Comparison of ENCODE assay signal across 15 mouse cellular contexts in the genomic region with DNA sequence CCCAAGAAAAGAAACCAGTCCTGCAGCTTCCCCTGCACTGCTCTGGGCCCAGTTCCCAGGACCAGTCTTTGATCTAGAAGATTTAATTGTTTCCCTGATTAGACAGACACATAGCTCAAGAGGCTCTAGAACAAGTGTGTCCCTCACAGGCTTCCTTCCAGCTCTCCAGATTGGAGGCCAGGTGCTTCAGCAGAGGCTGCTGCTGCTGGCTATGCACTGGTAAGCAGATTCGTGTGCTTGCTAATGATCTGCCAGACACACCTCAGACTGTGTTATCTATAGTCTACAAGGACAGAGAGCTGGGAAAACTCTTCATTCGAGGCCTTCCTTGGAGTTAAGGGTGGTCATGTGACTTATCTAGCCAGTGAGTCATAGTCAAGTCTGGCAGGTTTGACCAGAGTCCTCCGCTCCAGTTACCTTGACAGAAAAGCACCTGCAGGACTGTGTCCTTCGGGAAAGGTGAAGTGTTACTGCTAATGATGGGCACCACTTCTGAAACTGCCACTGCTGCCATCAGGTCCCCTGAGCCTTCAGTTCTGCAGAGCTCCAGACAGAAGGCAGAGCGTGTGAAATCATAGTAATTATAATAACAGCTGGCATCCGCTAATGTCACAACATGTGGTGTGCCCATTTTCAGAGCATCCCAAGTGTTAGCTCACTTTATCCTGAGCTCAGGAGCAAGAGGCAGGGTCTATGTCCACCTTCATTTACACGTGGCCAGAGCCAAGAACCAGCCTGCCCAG. TPM values are rescaled to one million over a fixed set of nuclear protein-coding genes. Genes with fewer than 3 reads are reported as not detected.
DNase-seq lines count a peak whose midpoint lies in the region; ATAC-seq lines count a peak whose summit lies in the region.
"Had no signal": no experiment of that assay in that cellular context is flagged by ENCODE, and none has a peak within 500 bp of the region (broad histone marks: within the 10 kb centered on the region; RNA-seq: fewer than 3 reads in every experiment).

No protein-coding gene starts in this region.

- H3K9ac ChIP-seq in embryonic facial prominence, embryonic 14.5 days (ENCODE audit: low read depth, low read length), result no peak overlapping the region
- no peak overlapping the region for H3K9ac ChIP-seq in intestine, embryonic 16.5 days (ENCODE audit: low read depth, low read length)
- H3K9ac ChIP-seq: heart, embryonic 15.5 days; neural tube, embryonic 12.5 days had no signal

- H3K27me3 ChIP-seq in embryonic facial prominence, embryonic 14.5 days (replicated peaks; ENCODE audit: control insufficient read depth, insufficient read depth, low read length), result no peaks in the 10 kb centered on the region
- no peaks in the 10 kb centered on the region for H3K27me3 ChIP-seq in intestine, embryonic 16.5 days (replicated peaks; ENCODE audit: control insufficient read depth, insufficient read depth, low read length)
- H3K27me3 ChIP-seq: neural tube, embryonic 12.5 days had no signal

- 66% methylated on average over 7 of the region's 7 CpGs for WGBS in embryonic facial prominence, embryonic 14.5 days
- 53% methylated on average over 7 of the region's 7 CpGs for WGBS in intestine, embryonic 16.5 days

- ATAC-seq in embryonic facial prominence, embryonic 14.5 days (ENCODE audit: low read depth), result peak; percentile 20; the same call in 1 of the 2 replicates
- peak; percentile 93 for ATAC-seq in intestine, embryonic 16.5 days

- H3K9me3 ChIP-seq in embryonic facial prominence, embryonic 14.5 days (ENCODE audit: control insufficient read depth, low read length), result no peaks in the 10 kb centered on the region
- no peaks in the 10 kb centered on the region for H3K9me3 ChIP-seq in intestine, embryonic 16.5 days (ENCODE audit: control insufficient read depth, low read length)
- H3K9me3 ChIP-seq: G1E; heart, embryonic 15.5 days; neural tube, embryonic 12.5 days had no signal

- H3K4me3 ChIP-seq in embryonic facial prominence, embryonic 14.5 days (ENCODE audit: low read depth, low read length), result no peak overlapping the region
- H3K4me3 ChIP-seq in intestine, embryonic 16.5 days (ENCODE audit: low read length), result no peak overlapping the region
- H3K4me3 ChIP-seq: erythroblast, embryonic 14.5 days; heart, embryonic 15.5 days; neural tube, embryonic 12.5 days had no signal

- no peak overlapping the region for H3K4me2 ChIP-seq in embryonic facial prominence, embryonic 14.5 days (ENCODE audit: low read depth, low read length)
- no peak overlapping the region for H3K4me2 ChIP-seq in intestine, embryonic 16.5 days (ENCODE audit: low read depth, low read length)
- H3K4me2 ChIP-seq: heart, embryonic 15.5 days; neural tube, embryonic 12.5 days had no signal

- 0 out of 2 replicates have a peak overlapping the region, but pooled peaks have one; percentile 3 for H3K27ac ChIP-seq in embryonic facial prominence, embryonic 14.5 days (replicated peaks; ENCODE audit: low read depth, low read length)
- H3K27ac ChIP-seq in intestine, embryonic 16.5 days (ENCODE audit: low read length), result peak overlapping the region; percentile 89
- H3K27ac ChIP-seq: heart, embryonic 15.5 days; neural tube, embryonic 12.5 days had no signal

- H3K36me3 ChIP-seq in embryonic facial prominence, embryonic 14.5 days (ENCODE audit: control insufficient read depth, insufficient read depth, low read length), result no peaks in the 10 kb centered on the region
- no peaks in the 10 kb centered on the region for H3K36me3 ChIP-seq in intestine, embryonic 16.5 days (ENCODE audit: control insufficient read depth, insufficient read depth, low read length)
- H3K36me3 ChIP-seq: heart, embryonic 15.5 days; neural tube, embryonic 12.5 days had no signal

- peak; percentile 58 for DNase-seq in layer of hippocampus, adult 9-11 months
- no peak for DNase-seq in layer of hippocampus, adult 9-10 months (ENCODE audit: low spot score)
- peak; percentile 36 for DNase-seq in embryonic facial prominence, embryonic 14.5 days (ENCODE audit: low spot score)
- DNase-seq in lung, postnatal 4 days, result peak; percentile 49 to 58
- no peak for DNase-seq in gastrocnemius, postnatal 10 days
- no peak for DNase-seq in thymus, adult 18-20 months
- DNase-seq: adrenal gland, postnatal 10 days; cerebellum, adult 8-10 months; right cerebral cortex, postnatal 14 days; thymus, postnatal 14 days had no signal

- peaks cover 17% of the 10 kb centered on the region; the same call in 1 of the 2 replicates for H3K4me1 ChIP-seq in embryonic facial prominence, embryonic 14.5 days (ENCODE audit: control insufficient read depth, insufficient read depth, low read length)
- H3K4me1 ChIP-seq in intestine, embryonic 16.5 days (ENCODE audit: control insufficient read depth, insufficient read depth, low read length), result peaks cover 52% of the 10 kb centered on the region

RNA-seq across cellular contexts. Expression of a gene that starts 48.7 kb away (rescaled TPM):
- polyA plus RNA-seq in embryonic facial prominence, embryonic 14.5 days (2014; fragmentation: Nextera tagmentation; extraction: Ambion mirVana), result 12.5 and 15.6 TPM in 2 replicates
- 22.9 and 24.1 TPM in 2 replicates for polyA plus RNA-seq in intestine, embryonic 16.5 days (2015; fragmentation: Nextera tagmentation; extraction: Ambion mirVana)
- 10 to 100 TPM; 14.2 to 21.4 TPM for total RNA-seq in gastrocnemius, postnatal 10 days (2021)

Comparison
In these comparisons a context has a peak if more than half of its experiments do, and no peak if none do; other contexts are left out.
1. DNase-seq: peak in layer of hippocampus, adult 9-11 months (single experiment), embryonic facial prominence, embryonic 14.5 days (single experiment) and lung, postnatal 4 days (2 of 2); none in layer of hippocampus, adult 9-10 months (single experiment), gastrocnemius, postnatal 10 days (single experiment) and thymus, adult 18-20 months (0 of 2).